Mouse (Mus musculus): ENCODE data around the gene Hoxa13. TPM values are rescaled to one million over a fixed set of nuclear protein-coding genes. Genes with fewer than 3 reads are reported as not detected.

The Hoxa13 gene
- polyA plus RNA-seq, 1 experiment from 2014 or later, result not detected

DNA sequence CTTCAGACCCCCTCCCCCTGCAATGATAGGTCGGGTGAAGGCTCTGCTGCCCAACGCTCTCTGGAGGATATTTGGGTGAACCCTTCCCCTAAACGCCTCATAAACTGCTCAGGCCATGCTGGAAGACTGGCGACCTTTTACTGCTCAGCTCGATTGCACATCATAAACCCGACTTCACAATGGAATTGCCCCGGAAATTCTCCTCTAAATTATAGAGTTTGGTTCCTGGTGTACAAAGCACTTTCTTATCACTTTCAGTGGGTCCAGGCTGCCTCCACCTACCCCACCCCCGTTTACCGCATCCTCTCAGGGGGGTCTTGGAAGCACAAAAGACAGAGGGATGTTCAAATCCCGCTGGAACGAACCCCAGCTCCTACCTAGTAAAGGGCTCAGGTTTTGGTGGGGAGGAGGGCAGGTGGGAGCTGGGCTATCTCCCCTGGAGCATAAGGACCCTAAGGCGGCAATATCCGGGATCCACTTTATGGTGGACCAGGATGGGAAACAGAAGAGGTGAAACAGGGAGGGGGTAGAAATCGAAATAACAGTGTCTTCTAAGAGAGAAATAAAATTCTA lies 42.0 kb downstream of the Hoxa13 start:
- peaks cover 88% of the 10 kb centered on the region for H3K27me3 ChIP-seq (ENCODE audit: control insufficient read depth, insufficient read depth, low read length)
- peak overlapping the region; percentile 24; the same call in 1 of the 2 replicates for H3K4me2 ChIP-seq (ENCODE audit: low read depth, low read length)
- ATAC-seq (ENCODE audit: insufficient read depth, low FRiP score), result no peak
- H3K27ac ChIP-seq (ENCODE audit: low read length), result no peak overlapping the region
- H3K4me3 ChIP-seq (replicated peaks; ENCODE audit: low read length), result 0 out of 2 replicates have a peak overlapping the region, but pooled peaks have one; percentile 47
- H3K36me3 ChIP-seq (ENCODE audit: control insufficient read depth, insufficient read depth, low read length), result no peaks in the 10 kb centered on the region
- peak overlapping the region; percentile 58; the same call in 1 of the 2 replicates for H3K9ac ChIP-seq (ENCODE audit: low read length)
- WGBS, result 24% methylated on average over 14 of the region's 14 CpGs
- peaks cover 8% of the 10 kb centered on the region; the same call in 1 of the 2 replicates for H3K4me1 ChIP-seq (ENCODE audit: control insufficient read depth, insufficient read depth, low read length)
- H3K9me3 ChIP-seq (replicated peaks; ENCODE audit: control insufficient read depth, low read length), result no peaks in the 10 kb centered on the region

DNA sequence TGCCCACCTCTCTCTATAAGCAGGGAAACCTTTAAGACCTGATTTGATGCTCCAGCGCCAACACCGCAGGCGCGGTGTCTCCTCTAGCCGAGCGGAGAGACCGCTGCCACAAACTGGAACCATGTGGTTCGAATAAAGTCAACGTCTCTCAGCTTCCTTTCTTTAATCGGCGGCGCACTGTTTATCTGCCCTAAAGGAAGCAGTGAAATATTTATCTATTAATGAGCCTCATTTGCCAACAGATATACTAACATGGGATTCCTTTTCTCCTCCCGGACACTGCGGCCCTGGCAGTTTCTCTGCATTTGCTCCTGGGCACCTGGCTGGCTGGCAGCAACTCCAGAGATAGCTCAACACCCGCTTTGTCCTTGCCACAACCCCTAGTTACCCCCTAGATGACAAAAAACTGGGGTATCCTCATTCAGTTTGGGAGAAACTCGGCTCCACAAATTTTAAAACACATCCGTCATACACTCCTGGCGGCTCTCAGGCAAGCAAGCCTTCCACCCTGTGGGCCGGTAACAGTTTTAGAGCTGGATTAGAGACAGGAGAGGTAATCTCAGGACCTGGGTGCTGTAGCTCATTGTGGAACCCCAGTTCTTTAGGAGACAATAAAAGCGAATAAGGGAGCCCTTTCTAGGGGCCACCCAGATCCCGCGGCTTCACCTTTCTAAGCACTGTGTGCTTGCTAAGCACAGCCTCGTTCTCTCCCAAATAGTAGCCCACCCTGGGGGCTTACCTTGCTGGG lies 42.6 kb downstream of the Hoxa13 start:
- Histone ChIP-seq H3K4me1 (ENCODE audit: control insufficient read depth, insufficient read depth, low read length) (peaks cover 8% of the 10 kb centered on the region; the same call in 1 of the 2 replicates), H3K27me3 (ENCODE audit: control insufficient read depth, insufficient read depth, low read length) (peaks cover 89% of the 10 kb centered on the region), H3K4me2 (ENCODE audit: low read depth, low read length) (peak overlapping the region; percentile 40), H3K9me3 (replicated peaks; ENCODE audit: control insufficient read depth, low read length) (no peaks in the 10 kb centered on the region), H3K27ac (ENCODE audit: low read length) (peak overlapping the region; percentile 56), H3K4me3 (replicated peaks; ENCODE audit: low read length) (peak overlapping the region; percentile 47), H3K36me3 (ENCODE audit: control insufficient read depth, insufficient read depth, low read length) (no peaks in the 10 kb centered on the region), H3K9ac (ENCODE audit: low read length) (peak overlapping the region; percentile 58)
- WGBS, result 16% methylated on average over 23 of the region's 23 CpGs
- ATAC-seq (ENCODE audit: insufficient read depth, low FRiP score), result no peak

DNA sequence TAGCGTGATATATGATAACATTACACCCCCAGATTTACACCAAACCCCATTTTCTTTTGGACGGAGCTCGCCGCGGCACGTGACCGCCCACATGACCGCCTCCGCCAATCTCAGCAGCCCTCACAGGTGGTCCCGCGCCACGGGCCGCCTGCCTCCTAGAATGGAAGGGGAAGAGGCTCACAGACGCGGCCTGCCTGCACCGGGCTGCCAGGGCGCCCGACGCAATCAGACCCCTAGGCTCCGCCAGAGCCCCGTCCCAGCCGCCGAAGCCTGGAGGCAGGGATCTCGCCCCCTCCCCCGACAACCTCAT lies 43.3 kb downstream of the Hoxa13 start:
- ATAC-seq (ENCODE audit: insufficient read depth, low FRiP score), result peak; percentile 54; the same call in 1 of the 2 replicates
- peak overlapping the region; percentile 40 for H3K4me2 ChIP-seq (ENCODE audit: low read depth, low read length)
- H3K36me3 ChIP-seq (ENCODE audit: control insufficient read depth, insufficient read depth, low read length), result no peaks in the 10 kb centered on the region
- peak overlapping the region; percentile 56; the same call in 1 of the 2 replicates for H3K27ac ChIP-seq (ENCODE audit: low read length)
- no peaks in the 10 kb centered on the region for H3K9me3 ChIP-seq (replicated peaks; ENCODE audit: control insufficient read depth, low read length)
- peak overlapping the region; percentile 58 for H3K9ac ChIP-seq (ENCODE audit: low read length)
- peak overlapping the region; percentile 47 for H3K4me3 ChIP-seq (replicated peaks; ENCODE audit: low read length)
- WGBS, result under 1% methylated on average over 25 of the region's 25 CpGs
- H3K27me3 ChIP-seq (ENCODE audit: control insufficient read depth, insufficient read depth, low read length), result peaks cover 86% of the 10 kb centered on the region
- peaks cover 8% of the 10 kb centered on the region; the same call in 1 of the 2 replicates for H3K4me1 ChIP-seq (ENCODE audit: control insufficient read depth, insufficient read depth, low read length)

DNA sequence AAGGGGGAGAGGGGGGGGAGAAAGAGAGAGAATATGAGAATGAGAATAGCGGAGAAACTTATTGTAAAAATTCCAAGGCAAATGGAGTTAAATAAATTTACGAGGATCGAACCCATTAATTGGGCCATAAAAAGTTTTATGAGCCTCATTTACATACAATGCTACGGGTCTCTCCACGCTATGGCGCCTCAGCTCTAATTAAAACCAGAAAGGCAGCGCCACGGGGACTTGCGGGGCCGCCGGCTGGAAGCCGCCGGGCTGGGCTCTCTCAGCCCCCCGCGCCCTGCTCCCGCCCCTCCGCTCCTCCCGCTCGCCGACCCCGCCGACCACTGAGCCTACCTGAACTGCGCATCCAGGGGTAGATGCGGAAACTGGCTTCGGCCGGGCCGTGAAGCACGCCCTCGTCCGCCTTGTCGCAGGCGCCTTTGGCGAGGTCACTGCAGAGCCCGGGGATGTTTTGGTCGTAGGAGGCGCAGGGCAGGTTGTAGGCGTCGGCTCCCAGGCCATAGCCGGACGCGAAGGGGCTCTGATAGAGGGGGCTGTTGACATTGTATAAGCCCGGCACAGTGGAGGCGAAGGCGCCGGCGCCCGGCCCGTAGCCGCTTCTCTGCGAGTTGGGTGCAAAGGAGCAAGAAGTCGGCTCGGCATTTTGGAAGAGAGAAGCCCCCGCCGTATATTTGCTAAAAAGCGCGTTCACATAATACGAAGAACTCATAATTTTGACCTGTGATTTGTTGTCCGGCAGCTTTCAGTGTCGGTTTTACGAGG lies 43.8 kb downstream of the Hoxa13 start:
- H3K27me3 ChIP-seq (ENCODE audit: control insufficient read depth, insufficient read depth, low read length), result peaks cover 85% of the 10 kb centered on the region
- 2% methylated on average over 60 of the region's 60 CpGs for WGBS
- ATAC-seq (ENCODE audit: insufficient read depth, low FRiP score), result no peak
- H3K9ac ChIP-seq (ENCODE audit: low read length), result peak overlapping the region; percentile 68
- H3K36me3 ChIP-seq (ENCODE audit: control insufficient read depth, insufficient read depth, low read length), result no peaks in the 10 kb centered on the region
- peak overlapping the region; percentile 47 for H3K4me3 ChIP-seq (replicated peaks; ENCODE audit: low read length)
- peak overlapping the region; percentile 7; the same call in 1 of the 2 replicates for H3K27ac ChIP-seq (ENCODE audit: low read length)
- H3K4me1 ChIP-seq (ENCODE audit: control insufficient read depth, insufficient read depth, low read length), result peaks cover 6% of the 10 kb centered on the region; the same call in 1 of the 2 replicates
- peak overlapping the region; percentile 40 for H3K4me2 ChIP-seq (ENCODE audit: low read depth, low read length)
- no peaks in the 10 kb centered on the region for H3K9me3 ChIP-seq (replicated peaks; ENCODE audit: control insufficient read depth, low read length)

DNA sequence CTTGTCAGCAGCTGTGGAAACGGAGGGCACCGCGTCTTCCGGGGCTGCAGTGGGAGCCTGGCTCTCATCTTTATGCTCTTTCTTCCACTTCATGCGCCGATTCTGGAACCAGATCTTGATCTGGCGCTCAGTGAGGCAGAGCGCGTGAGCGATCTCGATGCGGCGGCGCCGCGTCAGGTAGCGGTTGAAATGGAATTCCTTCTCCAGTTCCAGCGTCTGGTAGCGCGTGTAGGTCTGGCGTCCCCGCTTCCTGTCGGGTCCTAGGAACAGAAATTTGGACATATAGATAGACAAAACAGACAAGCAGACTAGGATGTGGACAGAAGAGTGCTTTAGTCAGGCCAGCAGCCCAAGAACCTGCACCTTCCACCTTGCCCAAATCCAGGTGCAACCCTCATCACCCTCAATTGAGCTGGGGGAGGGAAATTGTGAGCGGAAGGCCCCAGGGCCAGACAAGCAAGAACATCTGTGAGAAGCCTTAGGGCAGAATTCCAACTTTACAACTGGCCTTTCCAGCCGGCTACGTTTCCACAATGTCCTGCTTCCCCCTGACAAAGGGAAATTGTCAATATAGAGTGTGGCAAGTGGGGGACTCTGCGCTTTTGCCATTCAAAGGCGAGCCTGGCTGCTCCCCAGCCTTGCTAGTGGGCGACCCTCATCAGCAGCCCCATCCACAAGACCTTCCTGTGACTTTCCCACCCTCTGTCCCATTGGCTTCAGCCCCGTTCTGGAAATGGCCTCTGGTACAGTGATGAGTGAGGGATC lies 44.7 kb downstream of the Hoxa13 start:
- peak overlapping the region; percentile 56 for H3K9ac ChIP-seq (ENCODE audit: low read length)
- ATAC-seq (ENCODE audit: insufficient read depth, low FRiP score), result no peak
- peak overlapping the region; percentile 47 for H3K4me3 ChIP-seq (replicated peaks; ENCODE audit: low read length)
- H3K27ac ChIP-seq (ENCODE audit: low read length), result no peak overlapping the region
- no peaks in the 10 kb centered on the region for H3K36me3 ChIP-seq (ENCODE audit: control insufficient read depth, insufficient read depth, low read length)
- H3K27me3 ChIP-seq (ENCODE audit: control insufficient read depth, insufficient read depth, low read length), result peaks cover 86% of the 10 kb centered on the region
- 0 out of 2 replicates have a peak, but pooled peaks cover 4% of the 10 kb centered on the region for H3K4me1 ChIP-seq (ENCODE audit: control insufficient read depth, insufficient read depth, low read length)
- H3K9me3 ChIP-seq (replicated peaks; ENCODE audit: control insufficient read depth, low read length), result no peaks in the 10 kb centered on the region
- 5% methylated on average over 30 of the region's 30 CpGs for WGBS
- H3K4me2 ChIP-seq (ENCODE audit: low read depth, low read length), result peak overlapping the region; percentile 40

DNA sequence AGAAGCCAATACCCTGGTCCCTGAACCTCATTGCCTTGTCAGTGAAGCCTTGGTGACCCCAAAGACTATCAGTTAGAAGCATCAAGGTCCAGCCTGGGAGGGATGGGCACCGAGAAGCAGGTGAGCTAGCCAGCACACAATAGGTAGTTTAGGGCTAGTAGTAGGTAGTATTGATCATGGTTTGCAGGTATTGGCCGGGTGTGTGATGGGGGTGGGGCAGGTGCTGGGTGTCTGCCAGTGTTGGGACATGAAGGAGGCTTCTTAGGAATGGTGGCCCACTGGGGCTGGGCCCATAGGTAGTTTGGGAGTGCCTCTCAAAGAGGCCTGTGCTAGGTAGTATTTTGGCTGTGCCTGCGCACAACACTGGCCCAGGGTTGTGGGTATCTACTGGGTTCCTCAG lies 45.6 kb downstream of the Hoxa13 start:
- peaks cover 80% of the 10 kb centered on the region for H3K27me3 ChIP-seq (ENCODE audit: control insufficient read depth, insufficient read depth, low read length)
- H3K9me3 ChIP-seq (replicated peaks; ENCODE audit: control insufficient read depth, low read length), result no peaks in the 10 kb centered on the region
- no peak overlapping the region for H3K27ac ChIP-seq (ENCODE audit: low read length)
- no peak overlapping the region for H3K9ac ChIP-seq (ENCODE audit: low read length)
- no peaks in the 10 kb centered on the region for H3K36me3 ChIP-seq (ENCODE audit: control insufficient read depth, insufficient read depth, low read length)
- H3K4me2 ChIP-seq (ENCODE audit: low read depth, low read length), result peak overlapping the region; percentile 40; the same call in 1 of the 2 replicates
- H3K4me3 ChIP-seq (replicated peaks; ENCODE audit: low read length), result no peak overlapping the region
- WGBS, result 29% methylated on average over 3 of the region's 3 CpGs
- no peak for ATAC-seq (ENCODE audit: insufficient read depth, low FRiP score)
- H3K4me1 ChIP-seq (ENCODE audit: control insufficient read depth, insufficient read depth, low read length), result 0 out of 2 replicates have a peak, but pooled peaks cover 4% of the 10 kb centered on the region

DNA sequence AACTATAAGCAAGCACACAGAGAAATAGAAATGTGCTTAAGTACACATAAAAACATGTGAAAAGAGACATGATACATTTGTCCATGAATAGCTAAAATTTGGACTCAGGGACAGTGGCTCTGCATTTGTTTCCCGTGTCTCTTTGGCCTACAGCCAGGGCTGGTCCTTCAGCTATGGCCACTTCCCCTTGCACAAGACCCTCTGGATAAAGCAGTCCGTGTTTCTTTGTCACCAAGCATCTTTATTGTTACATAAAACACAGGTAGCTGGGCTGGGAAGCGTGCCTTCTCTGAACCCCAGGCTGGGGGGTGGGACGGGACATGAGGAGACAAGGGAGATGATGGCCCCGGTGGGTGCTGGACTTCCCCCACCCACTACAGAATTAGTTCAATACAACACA lies 46.4 kb downstream of the Hoxa13 start:
- 0 out of 2 replicates have a peak, but pooled peaks cover 4% of the 10 kb centered on the region for H3K4me1 ChIP-seq (ENCODE audit: control insufficient read depth, insufficient read depth, low read length)
- H3K9ac ChIP-seq (ENCODE audit: low read length), result no peak overlapping the region

DNA sequence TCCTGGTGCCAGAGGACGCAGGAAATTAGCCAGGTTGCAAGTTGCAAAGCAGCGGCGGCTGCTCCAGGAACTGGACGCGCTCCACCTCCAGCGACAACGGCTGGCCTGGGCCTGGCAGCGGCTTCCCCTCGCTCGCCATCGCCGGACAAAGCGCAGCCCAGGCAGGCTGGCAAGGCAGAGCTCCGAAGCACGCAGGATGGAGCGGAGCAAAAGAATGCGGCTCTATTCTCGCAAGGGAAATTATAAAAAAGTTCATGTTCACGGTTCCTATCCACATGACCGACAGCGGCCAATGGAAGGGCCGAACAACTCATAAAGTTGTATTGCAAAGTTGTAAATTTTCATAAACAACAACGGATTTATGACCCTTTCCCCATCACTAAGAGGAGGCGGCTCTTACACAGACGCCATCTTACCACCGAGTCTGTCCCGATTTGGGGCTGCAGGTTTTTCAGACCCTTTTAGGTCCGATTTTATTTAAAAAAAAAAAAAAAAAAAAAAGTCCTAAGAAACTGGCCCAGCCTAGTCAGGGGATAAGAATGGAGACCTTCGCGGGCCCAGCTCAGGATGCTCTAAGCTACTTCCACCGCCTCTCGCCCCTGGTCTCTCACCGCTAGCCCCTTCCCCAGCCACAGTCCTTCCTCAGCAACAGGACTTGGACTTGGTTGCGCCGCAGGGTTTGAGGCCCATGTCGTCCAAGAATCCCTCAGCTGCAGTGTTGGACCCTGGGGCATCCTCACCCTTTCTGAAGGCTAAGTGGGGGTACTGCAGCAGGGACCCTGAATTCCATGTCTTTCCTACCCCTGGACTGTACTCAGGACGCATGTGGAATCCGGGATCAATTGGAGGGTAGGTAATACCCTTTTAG lies 47.3 kb downstream of the Hoxa13 start, which contains the start of the genes Hoxa3 and Gm28308:
Hoxa3 (minus strand) TSS at position 218 of the 868 bp plus-strand sequence.
Gm28308 (minus strand) TSS at position 221 of the 868 bp plus-strand sequence.
- Histone ChIP-seq H3K9me3 (replicated peaks; ENCODE audit: control insufficient read depth, low read length) (no peaks in the 10 kb centered on the region), H3K9ac (ENCODE audit: low read length) (peak within 1 kb of the TSS; percentile 73), H3K4me3 (replicated peaks; ENCODE audit: low read length) (peak within 1 kb of the TSS; percentile 54), H3K4me2 (ENCODE audit: low read depth, low read length) (peak within 1 kb of the TSS; percentile 84), H3K4me1 (ENCODE audit: control insufficient read depth, insufficient read depth, low read length) (peaks cover 4% of the 10 kb centered on the region; the same call in 1 of the 2 replicates), H3K36me3 (ENCODE audit: control insufficient read depth, insufficient read depth, low read length) (no peaks in the 10 kb centered on the region), H3K27me3 (ENCODE audit: control insufficient read depth, insufficient read depth, low read length) (peaks cover 79% of the 10 kb centered on the region), H3K27ac (ENCODE audit: low read length) (peak within 1 kb of the TSS; percentile 87)
- 10% methylated on average over 38 of the region's 38 CpGs for whole genome bisulfite sequencing
- ATAC-seq (ENCODE audit: insufficient read depth, low FRiP score), result 0 out of 2 replicates have a peak, but pooled peaks have one; percentile 34

More for the DNA sequence above, 46.4 kb downstream of the Hoxa13 start:
- ATAC-seq (ENCODE audit: insufficient read depth, low FRiP score), result no peak
- Histone ChIP-seq H3K27me3 (ENCODE audit: control insufficient read depth, insufficient read depth, low read length) (peaks cover 79% of the 10 kb centered on the region), H3K4me3 (replicated peaks; ENCODE audit: low read length) (no peak overlapping the region), H3K27ac (ENCODE audit: low read length) (no peak overlapping the region), H3K4me2 (ENCODE audit: low read depth, low read length) (peak overlapping the region; percentile 84), H3K9me3 (replicated peaks; ENCODE audit: control insufficient read depth, low read length) (no peaks in the 10 kb centered on the region), H3K36me3 (ENCODE audit: control insufficient read depth, insufficient read depth, low read length) (no peaks in the 10 kb centered on the region)
- 35% methylated on average over 5 of the region's 5 CpGs for WGBS
